Mouse (Mus musculus) urinary bladder, postnatal 4 days (tissue): ENCODE results near the gene Fam71d.

Experiments used
- DNase-seq, 2 experiments: peaks; one replicate each; pipeline ENCODE4 v3.0.0; 2021 to 2022; ENCODE audit warnings: low spot score in 2 of 2

Gene Fam71d

DNA sequence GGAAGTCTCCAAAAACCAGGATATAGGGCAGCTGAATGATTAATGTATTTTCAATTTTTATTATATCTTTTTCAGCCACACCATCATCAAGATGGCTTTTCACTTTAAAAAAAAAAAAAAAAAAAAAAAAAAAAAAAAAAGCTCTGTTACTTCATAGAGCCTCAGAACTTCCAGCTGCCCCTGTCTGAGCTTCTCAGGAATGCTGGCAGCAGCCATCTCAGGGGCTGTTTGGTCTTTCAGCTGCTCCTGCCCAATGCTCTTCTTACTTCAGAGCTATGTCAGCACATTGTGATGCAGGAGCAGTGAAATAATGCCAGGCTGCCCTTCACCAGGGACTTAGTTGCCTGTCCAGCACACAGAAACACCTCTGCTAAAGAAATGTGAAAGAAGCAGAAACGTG lies at the start of gene Fam71d:
Gene Fam71d (plus strand): TSS at position 211 of the 400 bp plus-strand sequence.
- DNase-seq = no peak

DNA sequence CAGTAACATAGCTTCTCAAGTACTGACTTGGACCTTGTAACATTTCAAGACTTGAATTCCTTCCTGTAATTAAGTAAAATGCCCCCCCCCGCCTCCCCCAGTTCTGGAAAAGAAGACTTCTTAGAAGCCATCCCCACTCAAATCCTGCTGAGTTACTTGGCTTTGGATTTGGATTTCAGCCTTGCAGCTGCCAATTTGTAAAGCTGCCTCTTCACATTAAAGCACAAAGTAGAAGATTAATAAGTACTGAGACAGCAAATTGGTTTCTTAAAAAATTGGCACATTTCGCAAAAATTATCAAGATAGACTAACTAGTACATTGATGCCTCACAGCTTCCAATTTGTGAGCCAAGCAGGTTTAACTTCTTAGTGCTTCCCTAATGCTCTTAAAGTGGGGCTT lies 47.6 kb upstream of the Fam71d start:
- DNase-seq = no peak

DNA sequence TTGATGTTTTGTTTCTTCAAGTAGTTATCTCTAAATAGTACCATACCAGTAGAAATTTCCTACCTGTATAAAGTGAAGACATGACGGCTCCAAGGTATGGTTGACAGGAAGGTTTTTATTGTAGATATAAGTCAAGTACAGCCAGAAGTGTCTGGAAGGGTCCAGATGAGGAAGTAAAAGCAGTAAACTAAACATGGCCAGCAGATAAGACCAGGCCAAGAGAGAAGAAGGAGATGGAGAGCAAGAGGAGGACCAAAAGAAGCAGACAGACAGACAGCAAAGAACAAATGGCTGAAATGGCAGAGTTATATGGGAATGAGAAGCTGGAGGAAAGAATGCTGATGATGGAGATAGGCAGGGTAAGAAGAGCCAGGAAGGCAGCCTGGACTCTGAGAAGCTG lies 46.1 kb upstream of the Fam71d start:
- no peak for DNase-seq

DNA sequence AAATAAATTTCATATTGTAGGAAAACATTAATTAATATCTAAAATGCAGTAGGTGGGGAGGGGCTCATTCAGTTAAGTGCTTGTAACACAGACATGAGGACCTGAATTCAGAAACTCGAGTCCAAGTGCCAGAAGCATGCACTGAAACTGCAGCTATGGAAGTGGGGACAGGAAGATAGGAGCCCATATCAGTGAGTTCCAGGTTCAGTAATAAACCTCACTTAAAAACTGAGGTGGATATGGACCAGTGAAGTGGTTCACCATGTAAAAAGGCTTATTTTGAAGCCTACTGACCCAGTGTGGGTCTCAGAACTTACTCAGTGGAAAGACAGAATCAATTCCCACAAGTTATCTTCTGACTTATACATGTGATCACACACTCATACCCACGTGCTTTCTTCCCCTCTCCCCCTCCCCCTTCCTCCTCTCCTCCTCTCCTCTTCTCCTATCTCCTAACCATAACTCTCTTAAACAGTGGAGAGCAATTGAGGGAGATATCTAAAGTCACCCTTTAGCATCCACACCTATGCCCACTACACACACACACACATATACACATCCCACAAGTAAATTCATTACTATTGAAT lies 31.5 kb upstream of the Fam71d start:
- DNase-seq = no peak

DNA sequence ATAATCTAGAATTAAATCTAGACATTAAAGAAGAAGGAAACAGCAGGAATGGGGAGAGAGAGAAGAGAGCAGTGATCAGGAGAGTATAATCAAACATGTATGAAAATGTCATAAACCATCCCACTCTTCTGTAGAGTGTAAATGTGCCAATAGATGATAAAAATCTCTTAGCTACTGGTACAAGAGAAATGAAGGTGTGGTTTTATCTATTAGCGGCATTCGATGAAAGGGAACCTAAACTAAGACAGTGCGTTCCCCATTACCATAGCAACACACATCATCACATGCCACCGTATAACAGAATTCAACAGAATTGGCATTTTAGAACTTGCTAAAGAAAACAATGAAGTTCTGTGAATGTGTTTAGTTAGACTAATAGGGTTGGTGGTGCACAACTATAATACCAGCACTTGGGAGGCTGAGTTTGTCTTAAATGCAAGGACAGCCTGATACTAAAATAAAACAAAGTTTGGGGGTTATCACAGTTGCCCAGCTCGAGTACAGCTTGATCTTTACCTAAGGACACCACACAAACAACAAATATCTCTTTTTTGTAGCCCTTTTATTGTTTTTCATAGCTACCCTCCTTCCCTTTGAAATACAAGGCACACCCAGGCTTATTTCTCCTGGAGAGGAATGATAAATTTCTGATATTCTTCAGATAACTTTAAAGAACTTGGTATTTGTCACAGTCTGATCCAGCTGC lies 13.1 kb upstream of the Fam71d start:
- no peak for DNase-seq

DNA sequence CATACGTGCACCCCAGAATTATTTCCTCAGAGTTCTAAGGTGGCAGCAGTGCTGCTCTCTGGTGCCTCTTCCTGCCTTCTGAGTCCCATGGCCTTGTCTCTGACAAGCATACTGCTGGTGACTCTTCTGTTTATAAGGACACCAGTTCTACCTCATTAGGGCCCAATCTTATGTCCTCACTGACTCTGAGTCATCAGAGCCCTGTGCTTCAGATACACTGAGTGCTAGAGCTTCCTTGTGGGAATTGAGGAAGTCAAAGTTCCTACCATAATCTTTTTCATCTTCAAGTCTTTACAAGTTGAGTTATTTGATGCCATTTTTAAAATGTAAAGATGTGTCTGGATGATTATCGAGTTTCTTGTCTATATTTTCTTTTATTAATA lies 12.5 kb upstream of the Fam71d start:
- no peak for DNase-seq

DNA sequence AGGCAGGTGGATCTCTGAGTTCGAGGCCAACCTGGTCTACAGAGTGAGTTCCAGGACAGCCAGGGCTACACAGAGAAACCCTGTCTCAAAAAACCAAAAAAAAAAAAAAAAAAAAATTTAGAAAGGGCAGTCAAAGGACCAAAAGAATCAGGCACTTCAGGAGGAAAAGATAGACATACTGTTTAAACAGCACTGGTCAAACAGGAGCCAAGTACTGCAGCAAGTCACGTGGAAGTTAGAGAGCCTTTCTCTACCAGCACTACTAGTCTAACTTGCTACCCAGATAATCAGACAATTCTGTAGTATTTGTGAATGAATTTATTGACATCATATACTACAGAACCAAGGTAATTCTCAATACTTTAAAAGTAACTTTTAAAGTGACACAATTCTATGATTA lies 10.3 kb upstream of the Fam71d start:
- DNase-seq = no peak

DNA sequence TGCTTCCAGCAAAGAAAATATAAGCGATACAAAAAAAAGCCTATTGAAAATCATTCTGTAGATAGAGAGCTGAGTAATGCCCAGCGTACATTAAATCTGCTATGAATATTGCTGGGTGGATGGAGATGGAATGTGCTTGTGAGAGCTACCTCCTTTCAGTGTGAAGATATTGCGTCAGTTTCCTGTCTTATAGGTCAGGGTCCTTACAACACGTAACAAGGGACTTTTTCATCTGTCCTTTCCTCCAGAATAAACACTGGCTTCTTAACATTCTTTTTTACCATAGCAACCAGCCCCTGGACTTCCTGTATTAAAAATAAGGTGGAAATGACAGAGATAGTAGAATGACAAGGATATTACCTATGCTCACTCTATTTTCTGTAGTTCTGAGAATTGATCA lies 9.1 kb upstream of the Fam71d start:
- DNase-seq = no peak

DNA sequence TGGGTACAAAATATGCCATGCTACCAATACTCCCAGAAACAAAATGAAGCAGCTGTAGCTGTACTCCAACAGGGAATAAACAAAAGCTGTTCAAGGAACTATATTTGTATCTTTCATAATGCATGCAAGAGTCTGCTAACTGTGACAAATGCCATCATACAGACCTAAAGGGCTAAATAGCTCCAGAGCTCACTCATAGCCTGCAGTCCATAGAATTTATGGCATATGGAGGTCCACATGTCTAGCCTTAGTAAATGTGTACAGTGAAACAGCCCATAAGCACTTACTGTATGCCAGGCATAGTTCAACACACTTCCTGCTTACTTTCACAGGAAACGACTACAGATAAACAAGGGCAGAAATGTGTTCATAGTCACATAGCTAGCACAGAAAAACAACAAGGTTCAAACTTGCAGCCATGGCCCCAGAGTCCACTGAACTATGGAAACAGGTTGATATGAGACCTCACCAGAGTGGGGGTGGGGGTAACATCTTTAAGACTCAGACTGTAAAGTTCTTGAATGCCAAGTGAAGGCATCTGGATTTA lies 5.6 kb upstream of the Fam71d start:
- DNase-seq = no peak

DNA sequence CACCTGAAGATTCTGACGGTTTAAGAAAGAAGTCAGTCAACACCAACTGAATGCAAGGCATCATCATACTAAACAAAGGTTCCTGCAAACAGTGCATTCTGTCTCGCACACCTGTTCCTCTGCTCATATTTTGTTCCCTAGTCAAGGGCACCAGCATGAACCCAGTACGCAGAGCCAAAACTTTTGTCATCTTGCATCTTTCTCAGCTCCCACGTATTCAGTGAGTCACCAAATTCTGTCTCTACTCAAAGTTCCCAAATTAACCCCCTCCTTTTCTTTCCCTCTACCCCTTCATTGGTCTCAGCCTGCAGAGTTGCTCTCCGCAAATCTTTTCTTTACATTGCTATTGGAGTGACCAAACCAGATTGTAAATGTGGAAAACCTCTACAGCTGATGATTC lies 2.5 kb upstream of the Fam71d start:
- no peak for DNase-seq

DNA sequence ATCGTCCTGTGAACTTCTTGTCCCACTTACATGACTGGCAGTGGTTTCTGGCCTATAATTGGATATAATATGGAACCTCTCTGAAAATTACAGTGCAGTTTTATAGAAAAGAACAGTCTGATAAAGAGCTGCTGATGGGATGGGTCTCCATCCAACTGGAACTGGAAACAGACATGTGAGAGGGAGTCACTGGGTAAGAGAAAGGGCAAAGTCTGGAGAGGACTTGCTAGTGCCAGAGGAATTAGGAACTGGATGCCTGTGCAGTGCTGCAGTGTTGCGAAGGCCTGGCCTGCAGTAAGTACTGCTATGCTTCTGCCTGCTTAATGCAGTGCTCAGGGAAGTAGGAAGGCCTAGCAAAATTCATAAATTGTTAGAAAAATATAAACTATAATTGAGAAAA lies 1.9 kb downstream of the Fam71d start:
- no peak for DNase-seq

DNA sequence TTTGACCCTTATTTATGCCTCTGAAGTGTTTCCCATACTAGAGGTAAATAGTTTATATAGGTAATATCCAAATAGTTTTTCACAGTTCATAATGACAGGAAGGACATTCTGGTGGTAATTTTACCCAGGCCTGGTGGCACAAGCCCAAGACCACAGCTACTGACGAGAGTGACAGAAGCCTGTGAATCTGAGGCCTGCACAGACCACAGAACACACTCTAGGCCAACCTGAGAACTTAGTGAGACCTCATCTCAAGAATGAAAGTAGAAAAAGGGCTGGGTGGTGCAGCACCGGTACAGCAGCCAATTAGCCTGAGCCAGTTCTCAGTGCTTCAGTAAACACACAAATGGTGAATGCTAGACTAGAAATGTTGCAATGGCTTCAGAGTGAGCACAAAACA lies 26.4 kb downstream of the Fam71d start:
- no peak for DNase-seq

DNA sequence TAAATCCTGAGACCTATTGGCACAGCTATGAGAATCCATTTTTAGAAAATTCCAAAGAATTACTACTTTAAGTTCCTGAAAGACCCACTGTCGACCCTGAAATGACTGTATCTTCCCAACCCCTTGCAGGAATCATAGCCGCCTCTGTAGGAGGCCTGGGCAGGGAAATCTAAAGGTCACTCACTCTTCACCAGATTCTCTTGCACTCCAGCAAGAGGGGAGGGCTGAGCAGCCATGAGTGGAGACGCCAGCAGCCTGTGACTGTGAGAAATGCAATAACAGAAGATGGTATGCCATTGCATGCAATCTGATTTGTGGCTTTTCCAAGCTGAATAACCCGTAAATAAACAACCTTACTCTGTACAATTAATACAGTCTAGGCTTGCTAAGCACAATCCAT lies 36.4 kb downstream of the Fam71d start:
- DNase-seq = no peak

DNA sequence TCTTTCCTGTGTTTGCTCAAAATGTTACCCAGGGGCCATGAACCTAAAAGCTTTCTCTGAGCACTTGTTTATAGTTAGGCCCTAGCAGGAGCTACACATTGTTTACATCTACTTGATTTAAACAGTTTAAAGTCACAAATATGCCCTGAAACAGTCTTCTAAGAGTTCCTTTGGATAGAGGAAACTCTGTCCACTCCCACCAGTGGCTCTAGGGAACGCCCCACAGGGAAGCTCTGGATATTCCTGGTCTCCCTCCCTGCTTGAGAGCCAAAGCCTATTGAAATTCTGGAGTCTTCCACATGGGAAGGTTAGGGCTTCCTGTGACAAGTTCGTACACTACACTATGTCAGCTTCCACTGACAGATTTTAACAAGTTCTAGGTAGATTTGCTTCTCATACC lies 48.3 kb downstream of the Fam71d start:
- no peak for DNase-seq

DNA sequence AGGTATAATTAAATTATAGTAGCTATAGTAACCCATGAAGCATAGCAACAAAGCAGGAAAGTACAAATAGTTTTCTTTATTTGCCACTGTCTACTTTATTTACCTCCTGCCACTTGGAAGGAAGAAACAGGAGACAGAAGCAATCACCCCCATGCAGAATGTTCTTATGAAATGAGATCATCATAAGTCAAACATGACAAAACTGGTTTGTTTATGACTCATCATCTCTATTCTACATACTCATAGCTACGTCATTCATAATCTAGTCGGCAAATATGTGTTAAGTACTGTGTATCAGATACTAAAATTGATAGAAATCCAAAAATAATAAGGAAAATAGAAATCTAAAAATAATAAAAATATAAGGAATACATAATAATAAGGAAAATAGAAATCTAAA lies 49.0 kb downstream of the Fam71d start:
- no peak for DNase-seq

DNA sequence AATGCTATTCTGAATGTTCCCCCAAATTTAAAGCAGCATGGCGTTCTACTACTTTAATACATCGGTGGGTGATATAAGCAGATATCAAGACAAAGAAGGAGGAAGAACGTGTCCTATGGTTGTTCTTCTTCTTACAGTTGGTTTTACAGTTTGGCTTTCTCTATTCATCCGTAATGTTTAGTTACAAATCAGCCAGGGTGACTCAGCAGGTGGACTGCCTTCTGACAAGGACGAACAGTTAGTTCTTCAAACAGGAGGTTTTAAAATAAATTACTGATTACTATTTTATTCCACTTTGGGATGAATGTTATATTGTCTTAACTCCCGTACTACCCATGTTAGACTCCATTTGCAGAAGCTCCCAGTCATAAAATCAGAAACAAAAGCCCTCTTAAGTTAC lies 54.9 kb downstream of the Fam71d start:
- DNase-seq = no peak

DNA sequence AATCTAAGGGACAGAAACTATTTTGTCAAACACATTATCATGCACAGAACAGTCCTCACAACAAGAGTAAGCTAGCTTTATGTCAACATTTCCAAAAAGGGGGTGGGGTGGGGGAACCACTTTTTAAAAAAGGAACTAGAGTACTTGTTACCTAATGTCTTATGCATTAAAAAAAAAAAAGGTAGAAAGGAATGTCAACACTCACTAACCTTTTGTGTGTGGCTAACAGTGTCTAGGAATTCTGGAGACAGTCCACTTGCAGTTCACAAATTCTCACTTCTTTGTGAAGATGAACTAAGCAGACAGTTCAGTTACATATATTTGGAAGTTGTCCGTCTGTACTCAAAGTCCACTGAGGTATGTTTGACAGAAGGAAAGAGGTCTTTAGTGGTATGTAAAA lies 56.1 kb downstream of the Fam71d start:
- DNase-seq = no peak

DNA sequence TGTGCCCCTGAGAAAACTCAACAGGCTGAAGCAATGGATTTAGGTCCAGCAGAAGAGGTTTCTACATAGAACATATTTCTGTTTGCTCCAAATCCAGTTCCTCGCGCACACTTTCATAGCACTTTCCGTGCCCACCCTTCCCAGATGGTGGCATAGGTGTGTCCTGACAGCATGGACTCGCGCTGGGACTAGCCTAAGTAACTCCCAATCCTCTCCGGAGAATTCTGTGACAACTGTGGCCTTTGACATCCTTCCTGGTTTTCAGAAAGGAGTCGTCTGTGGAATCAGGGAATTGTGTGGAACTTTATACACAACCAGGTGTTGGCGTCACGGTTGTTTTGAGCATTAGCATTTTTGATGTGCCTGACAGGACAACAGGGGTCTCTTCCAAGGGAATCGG lies 56.8 kb downstream of the Fam71d start:
- DNase-seq = no peak

DNA sequence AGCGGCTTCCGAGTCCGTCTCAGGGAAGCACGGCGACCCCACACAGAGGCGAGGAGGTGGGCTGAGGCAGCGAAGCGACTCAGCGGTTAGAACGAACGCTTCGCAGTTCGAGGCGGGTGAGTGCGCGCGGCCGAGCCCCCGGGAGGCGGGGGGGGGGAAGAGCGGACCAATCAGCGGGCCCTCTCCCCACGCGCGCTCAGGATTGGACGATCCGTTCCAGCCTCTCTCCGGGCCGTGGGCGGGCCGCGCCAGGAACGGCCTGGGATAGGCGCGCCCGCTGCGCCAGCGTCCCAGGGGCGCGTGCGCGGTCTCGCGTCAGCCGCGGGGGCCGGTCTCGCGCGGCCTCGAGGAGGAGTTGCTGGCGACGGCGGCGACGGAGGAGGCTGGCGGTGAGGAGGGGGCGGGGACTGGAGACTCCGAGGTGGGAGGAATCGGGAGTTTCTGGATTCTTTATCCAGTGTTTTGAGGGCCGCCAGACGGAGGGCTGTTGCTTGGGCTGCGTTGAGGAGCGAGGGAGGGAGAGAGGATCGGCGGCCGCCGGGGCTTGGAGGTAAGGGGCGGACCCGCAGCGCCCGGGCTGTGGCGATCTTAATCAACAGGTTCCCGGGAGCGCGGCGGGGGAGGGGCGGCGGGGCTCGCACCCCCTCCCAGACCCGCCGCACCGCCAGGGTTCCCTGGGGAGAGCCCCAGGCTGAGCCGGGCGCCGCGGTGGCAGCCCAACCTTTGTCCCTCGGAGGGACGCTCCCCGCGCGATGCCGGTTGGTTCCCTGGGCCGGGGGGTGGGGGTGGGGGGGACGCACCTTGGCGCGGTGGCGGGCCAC lies 57.4 kb downstream of the Fam71d start, which contains the start of gene Mpp5:
Gene Mpp5 (plus strand): TSS at position 351 of the 821 bp plus-strand sequence.
- DNase-seq = peak; percentile 96 to 98

DNA sequence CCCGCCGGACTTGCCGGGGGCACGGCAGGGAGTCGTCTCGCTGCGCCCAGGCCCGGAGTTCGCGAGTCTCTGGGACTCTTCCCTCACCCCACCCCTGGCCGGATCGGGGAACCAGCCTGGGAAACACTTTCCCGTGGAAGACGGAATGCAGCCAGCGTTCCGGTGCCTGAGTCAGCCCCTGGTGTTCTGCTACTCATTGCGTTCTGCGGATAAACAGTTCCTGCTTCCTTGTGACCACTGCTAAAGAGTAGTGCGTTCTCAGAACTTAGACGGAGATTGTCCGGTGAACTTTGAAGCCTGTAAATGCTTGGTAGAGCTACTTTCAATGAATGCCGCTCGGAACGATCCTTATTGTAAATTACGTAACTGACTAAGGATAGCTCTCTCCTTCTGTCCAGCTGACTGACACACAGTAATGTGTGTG lies 58.1 kb downstream of the Fam71d start:
- DNase-seq = peak; percentile 57 to 68

DNA sequence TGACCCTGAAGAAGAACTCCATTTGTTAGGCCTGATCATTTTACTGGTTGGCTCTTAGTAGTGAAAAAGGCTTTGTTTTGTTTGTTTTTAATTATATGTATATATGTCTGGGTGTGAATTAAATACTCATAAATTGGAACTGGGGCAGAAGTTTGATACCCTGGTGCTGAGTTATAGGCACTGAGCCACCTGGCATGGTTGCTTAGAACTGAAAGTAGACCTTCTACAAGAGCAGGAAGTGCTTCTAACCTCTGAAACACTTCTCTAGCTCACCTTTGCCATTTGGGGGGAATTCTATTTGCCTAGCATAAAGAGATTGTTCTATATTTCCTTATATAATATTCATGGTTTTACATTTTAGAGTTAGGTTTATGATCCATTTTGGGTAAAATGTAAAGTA lies 70.6 kb downstream of the Fam71d start:
- no peak for DNase-seq

DNA sequence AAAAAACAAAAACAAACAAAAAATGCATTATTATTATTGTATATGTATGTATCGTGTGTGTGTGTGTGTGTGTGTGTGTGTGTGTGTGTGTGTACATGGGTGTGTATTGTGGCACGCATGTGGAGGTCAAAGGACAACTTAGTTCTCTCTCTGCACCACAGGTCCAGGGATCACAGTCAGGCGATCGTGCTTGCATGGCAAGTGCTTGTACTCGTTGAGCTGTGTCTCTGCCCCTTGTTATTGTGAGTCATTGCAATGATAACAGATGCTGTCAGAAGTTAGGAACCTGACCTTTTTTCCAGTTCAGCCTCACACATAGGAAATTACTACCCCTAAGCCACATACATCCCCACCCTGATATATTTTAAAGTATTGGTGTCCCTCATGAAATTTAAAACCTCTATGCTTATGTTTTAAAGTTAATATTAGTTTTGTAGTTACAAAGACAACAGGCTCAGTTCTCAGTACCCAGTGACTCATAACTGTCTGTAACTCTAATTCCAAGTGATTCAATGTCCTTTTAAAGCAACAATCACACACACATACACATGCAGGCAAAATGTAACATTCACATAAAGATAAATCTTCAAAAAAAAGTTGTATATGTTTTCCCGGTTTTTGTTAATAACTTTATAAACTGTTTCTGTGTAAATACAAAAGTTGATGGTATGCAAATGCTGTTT lies 77.8 kb downstream of the Fam71d start:
- no peak for DNase-seq
